Mouse (Mus musculus): ENCODE measurements around the gene Plpp7.

- no peak for TF ChIP-seq CTCF (IDR thresholded peaks at IDR 0.05; ENCODE audit: low read depth)
- no peak for TF ChIP-seq EP300 (IDR thresholded peaks at IDR 0.05; ENCODE audit: low read depth)
Measured at GRCm38 (mm10) chr2:32070747-32071146, 24.6 kb upstream of the Plpp7 start.

All from liver, embryonic 14.5 days (tissue).